Comparison of ENCODE assay signal across 15 mouse cellular contexts in genomic region chr14:24862171-24862570, GRCm38 (mm10).
"Had no signal": no experiment of that assay in that cellular context is flagged by ENCODE, and none has a peak within 500 bp of the region (broad histone marks: within the 10 kb centered on the region; RNA-seq: fewer than 3 reads in every experiment).

No protein-coding gene starts in this region.

- H3K36me3 ChIP-seq: kidney, embryonic 15.5 days; limb, embryonic 15.5 days; liver, embryonic 12.5 days; midbrain, embryonic 12.5 days; neural tube, embryonic 13.5 days had no signal

- DNase-seq: kidney, postnatal 36 days; layer of hippocampus, adult 9-11 months; layer of hippocampus, postnatal 36 days; lung, embryonic 14.5 days; lung, postnatal 10 days; lung, postnatal 4 days; thymus, adult 2 months; thymus, postnatal 25 days had no signal

- H3K4me2 ChIP-seq: kidney, embryonic 15.5 days; limb, embryonic 15.5 days; liver, embryonic 12.5 days; lung, embryonic 14.5 days; midbrain, embryonic 12.5 days; neural tube, embryonic 13.5 days had no signal

- H3K4me1 ChIP-seq: liver, embryonic 12.5 days; midbrain, embryonic 12.5 days had no signal

- H3K27ac ChIP-seq: kidney, embryonic 15.5 days; limb, embryonic 15.5 days; liver, embryonic 12.5 days; midbrain, embryonic 12.5 days; neural tube, embryonic 13.5 days; stomach, postnatal 0 days had no signal

- H3K9me3 ChIP-seq: kidney, embryonic 15.5 days; limb, embryonic 15.5 days; liver, embryonic 12.5 days; midbrain, embryonic 12.5 days; neural tube, embryonic 13.5 days had no signal

- H3K27me3 ChIP-seq: kidney, embryonic 15.5 days; limb, embryonic 15.5 days; liver, embryonic 12.5 days; midbrain, embryonic 12.5 days; neural tube, embryonic 13.5 days had no signal

- H3K4me3 ChIP-seq: kidney, embryonic 15.5 days; limb, embryonic 15.5 days; liver, embryonic 12.5 days; midbrain, embryonic 12.5 days; neural tube, embryonic 13.5 days had no signal

- ATAC-seq: liver, embryonic 12.5 days; midbrain, embryonic 16.5 days had no signal

- H3K9ac ChIP-seq: kidney, embryonic 15.5 days; limb, embryonic 15.5 days; liver, embryonic 12.5 days; lung, embryonic 14.5 days; midbrain, embryonic 12.5 days; neural tube, embryonic 13.5 days had no signal
